Mouse (Mus musculus): ENCODE measurements around the gene Paxbp1. TPM values are rescaled to one million over a fixed set of nuclear protein-coding genes. Genes with fewer than 3 reads are reported as not detected.
A peak's percentile ranks its signal among the peaks of the same experiment; 100 is the strongest.

The Paxbp1 gene
- polyA plus RNA-seq, 1 experiment from 2014 or later, result 71.6 TPM

DNA sequence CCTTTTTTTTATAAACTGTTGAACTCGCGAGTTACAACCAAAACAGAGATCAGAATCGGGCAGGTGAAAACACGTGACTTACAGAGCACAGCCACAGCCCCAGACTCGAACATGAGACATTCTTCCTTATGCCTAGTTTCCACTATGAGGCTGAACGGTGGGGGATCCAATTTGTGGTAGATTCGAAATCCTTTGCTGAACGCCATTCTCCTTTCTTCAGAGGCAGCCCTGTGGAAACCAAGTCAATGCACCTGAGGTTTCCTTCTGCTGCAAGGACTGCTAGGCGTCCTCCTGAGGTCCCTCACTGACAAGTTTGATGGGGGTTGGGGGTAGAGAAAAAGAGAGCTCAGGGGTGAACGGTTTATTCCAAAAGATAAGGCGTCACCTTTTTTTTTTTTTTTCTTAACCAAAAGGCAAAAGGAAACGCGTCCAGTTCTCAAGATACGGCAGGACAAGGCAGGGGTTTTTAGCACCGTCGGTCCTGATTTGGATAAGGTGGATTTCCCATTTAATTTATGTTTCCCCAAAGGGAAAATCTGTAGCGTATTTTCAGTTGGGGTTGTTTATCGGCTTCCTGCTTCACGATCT lies 34.3 kb downstream of the Paxbp1 start:
- no peaks in the 10 kb centered on the region for H3K9me3 ChIP-seq (ENCODE audit: control insufficient read depth, low read length)
- peak overlapping the region; percentile 88 for H3K27ac ChIP-seq
- peak overlapping the region; percentile 88 for H3K4me3 ChIP-seq (replicated peaks; ENCODE audit: low read length)
- H3K4me1 ChIP-seq (replicated peaks; ENCODE audit: control insufficient read depth, insufficient read depth, low read length), result peaks cover 22% of the 10 kb centered on the region
- H3K36me3 ChIP-seq (replicated peaks; ENCODE audit: control insufficient read depth, insufficient read depth), result peaks cover 19% of the 10 kb centered on the region
- peak overlapping the region; percentile 85 for H3K9ac ChIP-seq
- WGBS, result 1% methylated on average over 19 of the region's 19 CpGs
- peak overlapping the region; percentile 69 for H3K4me2 ChIP-seq (replicated peaks)
- ATAC-seq (ENCODE audit: low FRiP score) (no peak), DNase-seq (ENCODE audit: low spot score) (peak; percentile 30)
- no peaks in the 10 kb centered on the region for H3K27me3 ChIP-seq (ENCODE audit: control insufficient read depth, insufficient read depth, low read length)

GRCm38 (mm10) chr16:91004915-91005538 lies 39.3 kb downstream of the Paxbp1 start:
- Histone ChIP-seq H3K4me1 (replicated peaks; ENCODE audit: control insufficient read depth, insufficient read depth, low read length) (peaks cover 11% of the 10 kb centered on the region), H3K9ac (no peak overlapping the region), H3K27me3 (ENCODE audit: control insufficient read depth, insufficient read depth, low read length) (no peaks in the 10 kb centered on the region), H3K4me3 (replicated peaks; ENCODE audit: low read length) (no peak overlapping the region), H3K27ac (no peak overlapping the region), H3K4me2 (replicated peaks) (no peak overlapping the region), H3K36me3 (replicated peaks; ENCODE audit: control insufficient read depth, insufficient read depth) (peaks cover 3% of the 10 kb centered on the region; the same call in 1 of the 2 replicates), H3K9me3 (ENCODE audit: control insufficient read depth, low read length) (no peaks in the 10 kb centered on the region)
- ATAC-seq (ENCODE audit: low FRiP score) (no peak), DNase-seq (ENCODE audit: low spot score) (no peak)
- 90% methylated on average over 4 of the region's 4 CpGs for WGBS

DNA sequence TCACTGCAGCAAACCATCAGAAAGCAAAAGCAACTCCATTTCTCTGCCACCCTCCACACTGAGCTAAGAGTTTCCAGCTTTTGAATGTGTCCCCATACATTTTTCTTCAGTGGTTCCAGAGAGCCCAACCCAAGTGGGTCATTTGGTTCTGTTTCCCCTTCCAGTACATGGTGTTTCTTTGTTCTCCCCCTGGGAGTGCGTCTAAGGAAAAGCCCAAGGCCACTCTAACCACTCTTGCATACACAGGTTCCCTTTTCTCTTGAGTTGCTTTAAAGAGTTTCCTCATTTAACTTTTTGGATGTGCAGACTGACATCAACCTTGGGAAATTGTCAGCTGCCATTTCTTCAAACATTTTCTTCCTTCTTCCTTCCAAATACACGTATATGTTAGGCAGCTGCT lies 43.2 kb downstream of the Paxbp1 start:
- H3K27ac ChIP-seq, result no peak overlapping the region
- 0 out of 2 replicates have a peak, but pooled peaks cover 3% of the 10 kb centered on the region for H3K4me1 ChIP-seq (replicated peaks; ENCODE audit: control insufficient read depth, insufficient read depth, low read length)
- H3K36me3 ChIP-seq (replicated peaks; ENCODE audit: control insufficient read depth, insufficient read depth), result peaks cover 3% of the 10 kb centered on the region; the same call in 1 of the 2 replicates
- no peak overlapping the region for H3K9ac ChIP-seq
- H3K4me2 ChIP-seq (replicated peaks), result no peak overlapping the region
- no peaks in the 10 kb centered on the region for H3K27me3 ChIP-seq (ENCODE audit: control insufficient read depth, insufficient read depth, low read length)
- no peak for DNase-seq (ENCODE audit: low spot score)
- no peak for ATAC-seq (ENCODE audit: low FRiP score)
- 99% methylated on average over 2 of the region's 2 CpGs for WGBS
- H3K9me3 ChIP-seq (ENCODE audit: control insufficient read depth, low read length), result no peaks in the 10 kb centered on the region
- no peak overlapping the region for H3K4me3 ChIP-seq (replicated peaks; ENCODE audit: low read length)

DNA sequence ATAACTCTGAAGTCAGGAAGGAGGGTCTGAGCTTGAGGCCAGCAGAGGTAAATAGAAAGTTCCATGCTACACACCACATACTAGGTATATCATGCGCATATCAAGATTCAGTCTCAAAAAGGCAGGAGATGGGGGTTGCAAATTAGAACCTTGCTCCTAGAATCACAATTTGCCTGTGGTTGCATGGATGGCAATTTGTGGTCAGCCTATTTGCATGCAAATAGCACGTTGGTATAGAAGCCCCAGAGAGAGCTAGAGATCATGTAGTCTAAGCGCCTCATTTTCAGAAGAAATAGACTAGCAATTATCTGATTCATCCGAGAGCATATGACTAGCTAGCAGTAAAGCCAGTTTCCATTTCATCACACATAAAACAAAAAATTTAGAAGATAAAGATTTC lies 44.5 kb downstream of the Paxbp1 start:
- WGBS, result 45% methylated on average over 4 of the region's 4 CpGs
- H3K27ac ChIP-seq, result peak overlapping the region; percentile 41; the same call in 1 of the 2 replicates
- 0 out of 2 replicates have a peak, but pooled peaks cover 3% of the 10 kb centered on the region for H3K4me1 ChIP-seq (replicated peaks; ENCODE audit: control insufficient read depth, insufficient read depth, low read length)
- no peak for DNase-seq (ENCODE audit: low spot score)
- H3K4me2 ChIP-seq (replicated peaks), result no peak overlapping the region
- H3K4me3 ChIP-seq (replicated peaks; ENCODE audit: low read length), result no peak overlapping the region
- no peaks in the 10 kb centered on the region for H3K9me3 ChIP-seq (ENCODE audit: control insufficient read depth, low read length)
- H3K27me3 ChIP-seq (ENCODE audit: control insufficient read depth, insufficient read depth, low read length), result no peaks in the 10 kb centered on the region
- no peak for ATAC-seq (ENCODE audit: low FRiP score)
- no peak overlapping the region for H3K9ac ChIP-seq
- H3K36me3 ChIP-seq (replicated peaks; ENCODE audit: control insufficient read depth, insufficient read depth), result peaks cover 3% of the 10 kb centered on the region; the same call in 1 of the 2 replicates

DNA sequence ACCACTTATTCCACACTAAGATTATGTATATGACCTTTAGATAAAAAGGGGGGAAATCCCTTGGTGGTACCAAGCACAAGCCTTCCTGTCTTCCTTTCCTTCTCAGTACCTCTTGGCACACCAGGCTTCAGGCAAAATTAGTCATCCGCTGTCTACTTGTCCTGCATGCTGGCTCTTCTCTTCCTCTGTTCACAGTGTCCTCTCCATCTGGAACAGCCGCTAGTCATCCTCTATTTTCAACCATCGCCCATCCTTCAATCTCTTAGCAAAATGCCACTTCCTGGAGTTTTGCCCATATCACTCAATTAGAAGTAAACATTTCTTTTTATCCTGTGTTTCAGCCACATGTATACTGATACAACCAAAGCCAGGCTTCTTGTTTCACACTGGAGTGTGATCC lies 46.5 kb downstream of the Paxbp1 start:
- ATAC-seq (ENCODE audit: low FRiP score), result no peak
- Histone ChIP-seq H3K4me3 (replicated peaks; ENCODE audit: low read length) (no peak overlapping the region), H3K27me3 (ENCODE audit: control insufficient read depth, insufficient read depth, low read length) (no peaks in the 10 kb centered on the region), H3K27ac (no peak overlapping the region), H3K9me3 (ENCODE audit: control insufficient read depth, low read length) (no peaks in the 10 kb centered on the region), H3K4me1 (replicated peaks; ENCODE audit: control insufficient read depth, insufficient read depth, low read length) (0 out of 2 replicates have a peak, but pooled peaks cover 3% of the 10 kb centered on the region), H3K4me2 (replicated peaks) (no peak overlapping the region), H3K36me3 (replicated peaks; ENCODE audit: control insufficient read depth, insufficient read depth) (peaks cover 10% of the 10 kb centered on the region), H3K9ac (no peak overlapping the region)
- DNase-seq (ENCODE audit: low spot score), result no peak
- 93% methylated on average over 3 of the region's 3 CpGs for WGBS

DNA sequence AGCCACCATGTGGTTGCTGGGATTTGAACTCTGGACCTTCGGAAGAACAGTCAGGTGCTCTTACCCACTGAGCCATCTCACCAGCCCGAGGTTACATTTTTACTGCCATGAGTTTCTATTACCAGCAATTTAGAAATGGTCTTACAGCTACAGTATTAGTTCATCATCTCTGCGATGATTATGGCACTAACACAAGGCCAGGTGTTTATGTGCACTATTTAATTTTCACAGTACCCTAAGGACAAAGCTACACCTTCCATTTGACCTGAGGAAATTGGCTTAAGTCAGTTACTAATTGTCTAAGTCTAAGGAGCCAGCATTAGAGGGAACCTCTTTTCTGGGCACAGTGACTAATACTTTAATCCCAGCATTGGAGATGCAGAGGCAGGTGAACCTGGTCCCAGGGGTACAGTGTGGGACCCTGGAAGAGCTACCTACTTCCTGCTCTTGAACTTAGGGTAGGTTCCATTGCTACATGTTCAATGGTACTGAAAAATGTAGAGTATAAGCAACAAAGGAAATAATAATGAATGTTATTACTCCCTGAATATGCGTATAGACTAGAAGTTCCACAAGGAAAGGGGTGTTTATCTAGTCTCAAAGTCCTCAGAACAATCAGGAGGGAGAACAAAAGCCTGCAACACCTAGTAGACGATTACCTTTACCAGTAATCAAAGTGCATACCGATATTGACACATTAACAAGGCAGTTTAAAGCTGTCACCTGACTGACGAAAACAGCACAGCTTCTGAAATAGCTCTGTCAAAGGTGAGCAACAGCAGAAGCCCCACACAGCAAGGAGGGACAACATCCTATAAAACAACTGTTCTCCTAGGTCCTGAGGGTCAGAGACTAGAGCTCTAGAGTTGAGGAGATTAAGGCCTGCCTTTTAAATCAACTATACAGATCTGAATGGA lies 47.8 kb downstream of the Paxbp1 start:
- ATAC-seq (ENCODE audit: low FRiP score), result no peak
- H3K27me3 ChIP-seq (ENCODE audit: control insufficient read depth, insufficient read depth, low read length), result no peaks in the 10 kb centered on the region
- DNase-seq (ENCODE audit: low spot score), result no peak
- H3K36me3 ChIP-seq (replicated peaks; ENCODE audit: control insufficient read depth, insufficient read depth), result peaks cover 16% of the 10 kb centered on the region
- no peak overlapping the region for H3K27ac ChIP-seq
- H3K4me3 ChIP-seq (replicated peaks; ENCODE audit: low read length), result no peak overlapping the region
- H3K4me1 ChIP-seq (replicated peaks; ENCODE audit: control insufficient read depth, insufficient read depth, low read length), result 0 out of 2 replicates have a peak, but pooled peaks cover 3% of the 10 kb centered on the region
- no peaks in the 10 kb centered on the region for H3K9me3 ChIP-seq (ENCODE audit: control insufficient read depth, low read length)
- no peak overlapping the region for H3K4me2 ChIP-seq (replicated peaks)
- WGBS, result 88% methylated on average over 7 of the region's 7 CpGs
- no peak overlapping the region for H3K9ac ChIP-seq

DNA sequence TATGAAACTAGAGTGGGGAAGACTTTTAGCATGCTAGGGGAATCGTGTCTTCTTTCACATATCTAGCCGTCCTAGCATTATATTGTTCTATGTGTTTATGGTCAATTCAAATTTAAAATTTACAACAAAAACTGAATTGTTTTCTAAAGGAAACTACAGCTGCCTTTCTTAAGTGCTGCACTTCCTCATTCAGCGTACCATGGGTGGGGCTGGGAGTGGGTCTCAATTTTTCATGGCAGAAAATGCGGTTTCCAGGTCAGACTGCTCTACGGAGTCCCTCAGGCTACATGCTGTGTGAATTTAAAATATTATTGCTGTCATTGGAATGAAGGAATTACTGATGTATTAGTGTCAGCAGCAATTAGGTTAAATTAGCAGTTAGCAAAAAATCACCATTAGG lies 48.8 kb downstream of the Paxbp1 start:
- Histone ChIP-seq H3K36me3 (replicated peaks; ENCODE audit: control insufficient read depth, insufficient read depth) (peaks cover 26% of the 10 kb centered on the region), H3K4me2 (replicated peaks) (no peak overlapping the region), H3K27ac (no peak overlapping the region), H3K9me3 (ENCODE audit: control insufficient read depth, low read length) (no peaks in the 10 kb centered on the region), H3K4me1 (replicated peaks; ENCODE audit: control insufficient read depth, insufficient read depth, low read length) (0 out of 2 replicates have a peak, but pooled peaks cover 3% of the 10 kb centered on the region), H3K27me3 (ENCODE audit: control insufficient read depth, insufficient read depth, low read length) (no peaks in the 10 kb centered on the region), H3K4me3 (replicated peaks; ENCODE audit: low read length) (no peak overlapping the region), H3K9ac (no peak overlapping the region)
- 80% methylated on average over 5 of the region's 5 CpGs for WGBS
- ATAC-seq (ENCODE audit: low FRiP score) (no peak), DNase-seq (ENCODE audit: low spot score) (no peak)

- Histone ChIP-seq H3K9me3 (ENCODE audit: control insufficient read depth, low read length) (no peaks in the 10 kb centered on the region), H3K36me3 (replicated peaks; ENCODE audit: control insufficient read depth, insufficient read depth) (peaks cover 31% of the 10 kb centered on the region), H3K4me1 (replicated peaks; ENCODE audit: control insufficient read depth, insufficient read depth, low read length) (0 out of 2 replicates have a peak, but pooled peaks cover 3% of the 10 kb centered on the region), H3K27me3 (ENCODE audit: control insufficient read depth, insufficient read depth, low read length) (no peaks in the 10 kb centered on the region), H3K4me2 (replicated peaks) (no peak overlapping the region), H3K4me3 (replicated peaks; ENCODE audit: low read length) (no peak overlapping the region), H3K9ac (no peak overlapping the region), H3K27ac (no peak overlapping the region)
- DNase-seq (ENCODE audit: low spot score) (no peak), ATAC-seq (ENCODE audit: low FRiP score) (no peak)
- WGBS, result 82% methylated on average over 4 of the region's 4 CpGs
These were observed 49.3 kb downstream of the Paxbp1 start for GRCm38 (mm10) chr16:90995023-90995422.

DNA sequence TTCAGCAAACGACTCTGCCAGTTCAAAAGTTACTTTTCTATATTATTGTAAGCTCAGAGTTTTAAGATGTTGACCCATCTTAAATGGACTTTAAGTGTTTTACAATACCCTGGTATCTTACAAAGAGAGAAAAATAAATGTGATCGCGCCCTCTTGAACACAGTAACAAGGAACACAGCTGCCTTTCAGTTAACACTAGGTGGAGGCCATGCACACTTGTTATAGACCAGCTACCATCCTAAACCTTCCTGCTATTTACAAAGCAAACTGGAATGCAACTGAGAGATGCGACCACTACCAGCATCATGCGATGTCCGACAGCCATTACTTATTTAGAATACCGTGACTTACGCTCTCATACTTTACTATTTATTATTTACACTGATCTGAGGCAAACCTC lies 55.2 kb downstream of the Paxbp1 start:
- H3K4me2 ChIP-seq (replicated peaks), result no peak overlapping the region
- 94% methylated on average over 8 of the region's 8 CpGs for WGBS
- no peak overlapping the region for H3K9ac ChIP-seq
- H3K4me3 ChIP-seq (replicated peaks; ENCODE audit: low read length), result no peak overlapping the region
- H3K36me3 ChIP-seq (replicated peaks; ENCODE audit: control insufficient read depth, insufficient read depth), result peaks cover 59% of the 10 kb centered on the region
- no peaks in the 10 kb centered on the region for H3K27me3 ChIP-seq (ENCODE audit: control insufficient read depth, insufficient read depth, low read length)
- DNase-seq (ENCODE audit: low spot score) (no peak), ATAC-seq (ENCODE audit: low FRiP score) (no peak)
- no peaks in the 10 kb centered on the region for H3K9me3 ChIP-seq (ENCODE audit: control insufficient read depth, low read length)
- H3K27ac ChIP-seq, result no peak overlapping the region
- no peaks in the 10 kb centered on the region for H3K4me1 ChIP-seq (replicated peaks; ENCODE audit: control insufficient read depth, insufficient read depth, low read length)
